Mouse (Mus musculus) CH12.LX (cell line): ENCODE measurements around the gene Prkn. TPM values are rescaled to one million over a fixed set of nuclear protein-coding genes. Genes with fewer than 3 reads are reported as not detected.

ENCODE experiments used
- DNase-seq: peaks from one replicate; pipeline ENCODE4 v3.0.0-alpha.2; 2013; ENCODE audit errors: extremely low read depth
- H3K27ac ChIP-seq: 2 replicates; pipeline ENCODE4 v1.5.1; 2012; ENCODE audit warnings: low read depth, mild to moderate bottlenecking, control low read depth, moderate library complexity; ENCODE audit not compliant: insufficient read depth
- H3K27me3 ChIP-seq: replicated peaks from 2 replicates; pipeline ENCODE3; 2012; ENCODE audit warnings: inconsistent platforms
- H3K36me3 ChIP-seq, 2 experiments: replicated peaks in 1 of 2; 2 replicates each; pipeline versions ENCODE3 to v1.6.1; 2012; ENCODE audit warnings: inconsistent platforms in 1 of 2, low read length in 1 of 2, mild to moderate bottlenecking in 1 of 2, mixed read lengths in 1 of 2, moderate library complexity in 1 of 2; ENCODE audit not compliant: control insufficient read depth in 1 of 2, insufficient read depth in 1 of 2
- H3K4me1 ChIP-seq, 2 experiments: 2 replicates each; pipeline ENCODE4 v1.6.1; 2012; ENCODE audit warnings: inconsistent platforms in 1 of 2, moderate library complexity in 1 of 2; ENCODE audit not compliant: insufficient read depth in 2 of 2, control insufficient read depth in 1 of 2
- H3K4me2 ChIP-seq: 2 replicates; pipeline ENCODE4 v1.6.1; 2012; ENCODE audit warnings: low read depth, mild to moderate bottlenecking, control low read depth; ENCODE audit not compliant: poor library complexity, insufficient read depth, severe bottlenecking
- H3K4me3 ChIP-seq, 3 experiments: fragments of 150-350 bp in 1 of 3; sonication (generic) in 1 of 3; replicated peaks in 1 of 3; 2 replicates each; pipeline versions ENCODE3 to v1.5.1; 2011 to 2012; ENCODE audit warnings: low read depth in 2 of 3, low read length in 2 of 3, mild to moderate bottlenecking in 2 of 3, moderate library complexity in 2 of 3, control low read depth in 1 of 3, improper control_type of control experiment in 1 of 3, inconsistent platforms in 1 of 3, mixed read lengths in 1 of 3; ENCODE audit not compliant: poor library complexity in 1 of 3
- H3K79me2 ChIP-seq: replicated peaks from 2 replicates; pipeline ENCODE4 v1.6.1; 2012; ENCODE audit warnings: mild to moderate bottlenecking, moderate library complexity; ENCODE audit not compliant: control insufficient read depth, poor library complexity, insufficient read depth, severe bottlenecking; ENCODE audit errors: extremely low read depth
- H3K9ac ChIP-seq: 2 replicates; pipeline ENCODE4 v1.6.1; 2012; ENCODE audit warnings: low read depth, mild to moderate bottlenecking, control low read depth, moderate library complexity; ENCODE audit not compliant: insufficient read depth
- H3K9me3 ChIP-seq: replicated peaks from 2 replicates; pipeline ENCODE3; 2012; ENCODE audit warnings: low read length, inconsistent platforms, mixed read lengths
- BHLHE40 ChIP-seq: IDR thresholded peaks from 2 replicates; pipeline ENCODE4 v1.6.1; 2011; ENCODE audit warnings: mild to moderate bottlenecking, low read depth, low read length, improper control_type of control experiment
- CTCF ChIP-seq, 2 experiments: IDR thresholded peaks in 1 of 2; conservative IDR thresholded peaks in 1 of 2; 2 replicates each; pipeline ENCODE4 v1.5.1; 2011 to 2012; ENCODE audit warnings: low read depth in 2 of 2, low read length in 2 of 2, improper control_type of control experiment in 1 of 2, inconsistent platforms in 1 of 2, mild to moderate bottlenecking in 1 of 2, moderate library complexity in 1 of 2
- EP300 ChIP-seq: IDR thresholded peaks from 2 replicates; pipeline ENCODE4 v1.6.1; 2011; ENCODE audit warnings: low read length, improper control_type of control experiment
- GABPA ChIP-seq: IDR thresholded peaks from 2 replicates; pipeline ENCODE4 v1.6.1; 2012; ENCODE audit warnings: low read depth, low read length, improper control_type of control experiment, inconsistent platforms; ENCODE audit not compliant: insufficient replicate concordance
- HCFC1 ChIP-seq: IDR thresholded peaks from 2 replicates; pipeline ENCODE4 v1.6.1; 2012; ENCODE audit warnings: low read depth, mild to moderate bottlenecking, inconsistent platforms, low read length, improper control_type of control experiment
- IRF4 ChIP-seq: IDR thresholded peaks from 2 replicates; pipeline ENCODE4 v1.6.1; 2014; ENCODE audit warnings: low read depth, mild to moderate bottlenecking, inconsistent platforms, low read length, improper control_type of control experiment
- JUN ChIP-seq: IDR thresholded peaks from 2 replicates; pipeline ENCODE4 v1.6.1; 2011; ENCODE audit warnings: low read depth, mild to moderate bottlenecking, low read length, improper control_type of control experiment, moderate library complexity; ENCODE audit not compliant: insufficient read depth
- MAX ChIP-seq: IDR thresholded peaks from 2 replicates; pipeline ENCODE4 v1.6.1; 2011; ENCODE audit warnings: low read length, improper control_type of control experiment
- MAZ ChIP-seq: IDR thresholded peaks from 2 replicates; pipeline ENCODE4 v1.6.1; 2012; ENCODE audit warnings: low read depth, mild to moderate bottlenecking, inconsistent platforms, low read length, improper control_type of control experiment, moderate library complexity
- MEF2A ChIP-seq: IDR thresholded peaks from 2 replicates; pipeline ENCODE4 v1.6.1; 2014; ENCODE audit warnings: low read depth, mild to moderate bottlenecking, inconsistent platforms, low read length, improper control_type of control experiment, borderline replicate concordance
- MXI1 ChIP-seq: IDR thresholded peaks from 2 replicates; pipeline ENCODE4 v1.6.1; 2011; ENCODE audit warnings: mild to moderate bottlenecking, low read depth, low read length, improper control_type of control experiment
- MYC ChIP-seq: IDR thresholded peaks from 2 replicates; pipeline ENCODE4 v1.6.1; 2011; ENCODE audit warnings: low read depth, mild to moderate bottlenecking, improper control_type of control experiment, low read length
- NELFE ChIP-seq: IDR thresholded peaks from 2 replicates; pipeline ENCODE4 v1.6.1; 2011; ENCODE audit warnings: low read depth, low read length, improper control_type of control experiment
- POLR2A ChIP-seq: IDR thresholded peaks from 2 replicates; pipeline ENCODE4 v1.6.1; 2011; ENCODE audit warnings: low read depth, mild to moderate bottlenecking, improper control_type of control experiment, low read length
- RAD21 ChIP-seq: IDR thresholded peaks from 2 replicates; pipeline ENCODE4 v1.6.1; 2011; ENCODE audit warnings: low read depth, mild to moderate bottlenecking, low read length, improper control_type of control experiment, moderate library complexity
- RCOR1 ChIP-seq: conservative IDR thresholded peaks from 2 replicates; pipeline ENCODE4 v1.6.1; 2012; ENCODE audit warnings: low read depth, mild to moderate bottlenecking, inconsistent platforms, low read length, improper control_type of control experiment
- SIN3A ChIP-seq: IDR thresholded peaks from 2 replicates; pipeline ENCODE4 v1.6.1; 2012; ENCODE audit warnings: low read length, improper control_type of control experiment, inconsistent platforms
- UBTF ChIP-seq: IDR thresholded peaks from 2 replicates; pipeline ENCODE4 v1.6.1; 2012; ENCODE audit warnings: low read depth, mild to moderate bottlenecking, inconsistent platforms, low read length, improper control_type of control experiment, moderate library complexity
- ZKSCAN1 ChIP-seq: IDR thresholded peaks from 2 replicates; pipeline ENCODE4 v1.6.1; 2012; ENCODE audit warnings: low read depth, inconsistent platforms, low read length, improper control_type of control experiment, borderline replicate concordance
- ZMIZ1 ChIP-seq: IDR thresholded peaks from 2 replicates; pipeline ENCODE4 v1.6.1; 2012; ENCODE audit warnings: low read depth, mild to moderate bottlenecking, inconsistent platforms, low read length, improper control_type of control experiment
- ZNF384 ChIP-seq: IDR thresholded peaks from 2 replicates; pipeline ENCODE4 v1.6.1; 2012; ENCODE audit warnings: low read depth, low read length, improper control_type of control experiment, inconsistent platforms
- dilution Hi-C: fragments of 300-500 bp; cut with MboI; formaldehyde crosslinking; loops from 2 replicates; pipeline ENCODE4 v1.14.3; 2020; ENCODE audit warnings: low sequenced_read_pairs; ENCODE audit not compliant: extremely low pct_unique_long_range_greater_than_20kb, extremely low pct_ligation_motif_present
- in situ Hi-C: fragments of 300-500 bp; cut with MboI; formaldehyde crosslinking; loops from 3 replicates; pipeline ENCODE4 v1.14.3; 2019; ENCODE audit warnings: low sequenced_read_pairs, low pct_ligation_motif_present, low pct_unique_long_range_greater_than_20kb, mixed read lengths
- polyA plus RNA-seq: library from polyadenylated mRNA; unstranded; fragments of >175 nt; gene quantifications from 2 replicates; pipeline ENCODE4 v1.2.1, GENCODE M21; 2012; ENCODE audit warnings: low read depth; ENCODE audit not compliant: insufficient read length
- total RNA-seq, 2 experiments: library from RNA; depleted of rRNA; stranded (reverse); fragments of 300-350 nt in 1 of 2; fragments of >200 nt in 1 of 2; gene quantifications; 2 replicates each; pipeline ENCODE4 v1.2.3; 2012 to 2014

Gene Prkn
- total and polyA plus RNA-seq, 3 experiments = 0.08 TPM; not detected in 2

DNA sequence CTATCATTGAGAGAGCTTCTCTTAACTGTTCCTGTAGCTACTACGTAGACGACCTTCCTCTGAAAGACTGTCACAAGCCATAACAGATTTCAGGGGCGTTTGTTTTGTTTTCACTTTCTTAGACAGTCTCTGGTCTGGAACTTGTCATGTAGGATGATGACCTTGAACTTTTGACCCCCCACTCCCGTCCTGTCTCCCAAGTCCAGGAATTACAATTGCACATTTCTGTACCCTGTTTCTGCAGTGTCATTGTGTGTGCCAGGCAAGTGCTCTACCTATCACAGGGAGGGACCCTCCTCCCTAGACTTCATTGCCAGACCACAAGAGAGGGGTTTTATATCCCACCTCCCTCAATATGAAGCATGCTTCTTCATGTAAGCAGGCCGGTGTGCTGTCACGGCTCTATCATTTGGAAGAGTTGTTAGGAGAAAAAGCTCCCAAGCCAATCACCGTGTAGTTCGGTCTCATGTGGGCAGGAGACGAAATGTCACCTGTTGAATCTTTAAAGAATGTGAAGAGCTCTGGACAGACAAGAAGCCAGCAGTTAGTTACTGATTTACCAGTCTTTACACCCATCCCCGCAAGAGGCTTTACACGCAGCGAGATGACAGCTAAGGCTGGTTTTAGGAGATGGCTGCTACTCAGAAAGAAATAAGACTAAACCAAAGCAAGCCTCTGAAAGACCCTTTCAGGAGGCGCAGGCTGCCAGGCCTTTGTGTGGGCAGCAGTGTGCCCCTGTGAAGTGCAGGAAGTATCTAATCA is 1027.3 kb downstream of the Prkn start:
- DNase-seq = no peak
- H3K9me3 ChIP-seq = no peaks in the 10 kb centered on the region
- no peak for TF ChIP-seq ZMIZ1
- TF ChIP-seq JUN = no peak
- TF ChIP-seq RCOR1 = no peak
- no peak for TF ChIP-seq EP300
- no peak for TF ChIP-seq MAX
- TF ChIP-seq NELFE = no peak
- TF ChIP-seq MYC = no peak
- TF ChIP-seq MEF2A = no peak
- no peak for TF ChIP-seq ZNF384
- no peak for TF ChIP-seq UBTF
- no peak for TF ChIP-seq MAZ
- no peak for TF ChIP-seq ZKSCAN1
- no peak for TF ChIP-seq SIN3A
- TF ChIP-seq RAD21 = no peak
- no peak for TF ChIP-seq HCFC1
- TF ChIP-seq POLR2A = no peak
- TF ChIP-seq IRF4 = no peak
- no peak for TF ChIP-seq BHLHE40
- TF ChIP-seq CTCF (conservative IDR thresholded peaks at IDR 0.05 in 1 of 2, IDR thresholded peaks at IDR 0.05 in 1 of 2; ENCODE audit: low read depth in 2 of 2, low read length in 2 of 2) = no peak
- no peaks in the 10 kb centered on the region for H3K79me2 ChIP-seq
- dilution Hi-C loops = no loop called here
- H3K4me2 ChIP-seq = no peak overlapping the region
- in situ Hi-C loops = no loop called here
- H3K27me3 ChIP-seq = peaks cover 5% of the 10 kb centered on the region
- H3K27ac ChIP-seq = no peak overlapping the region
- no peak overlapping the region for H3K4me3 ChIP-seq
- H3K36me3 ChIP-seq = no peaks in the 10 kb centered on the region
- no peaks in the 10 kb centered on the region for H3K4me1 ChIP-seq
- no peak overlapping the region for H3K9ac ChIP-seq

GRCm38 (mm10) chr17:11870546-11870945 is 1030.4 kb downstream of the Prkn start:
- no peak overlapping the region for H3K4me2 ChIP-seq
- TF ChIP-seq NELFE (no peak), IRF4 (no peak), SIN3A (no peak), MXI1 (no peak), GABPA (no peak)
- H3K27ac ChIP-seq = no peak overlapping the region
- in situ Hi-C loops = no loop called here
- H3K27me3 ChIP-seq = peaks cover 5% of the 10 kb centered on the region
- H3K4me1 ChIP-seq = no peaks in the 10 kb centered on the region
- H3K9ac ChIP-seq = no peak overlapping the region
- H3K36me3 ChIP-seq = no peaks in the 10 kb centered on the region
- DNase-seq = no peak
- H3K4me3 ChIP-seq = no peak overlapping the region
- H3K79me2 ChIP-seq = no peaks in the 10 kb centered on the region
- H3K9me3 ChIP-seq = no peaks in the 10 kb centered on the region
- dilution Hi-C loops = no loop called here
